Mouse (Mus musculus) spleen, adult 2 months (tissue): ENCODE results near the gene Gab2. TPM values are rescaled to one million over a fixed set of nuclear protein-coding genes. Genes with fewer than 3 reads are reported as not detected.

Experiments used
- DNase-seq, 2 experiments: peaks; one replicate each; pipeline versions ENCODE4 v3.0.0 to v3.0.0-alpha.2; 2012 to 2021; ENCODE audit warnings: low spot score in 2 of 2, low read depth in 1 of 2
- H3K27ac ChIP-seq: fragments of 200-500 bp; 2 replicates; pipeline ENCODE4 v1.5.1; 2012; ENCODE audit warnings: low read length, inconsistent platforms; ENCODE audit not compliant: insufficient read depth
- H3K27me3 ChIP-seq: fragments of 200-500 bp; 2 replicates; pipeline ENCODE4 v1.6.1; 2012; ENCODE audit warnings: mild to moderate bottlenecking, moderate library complexity, low read length, inconsistent platforms; ENCODE audit not compliant: control insufficient read depth, insufficient read depth
- H3K36me3 ChIP-seq: fragments of 200-500 bp; 2 replicates; pipeline ENCODE4 v1.6.1; 2012; ENCODE audit warnings: mild to moderate bottlenecking, low read length, inconsistent platforms; ENCODE audit not compliant: control insufficient read depth, insufficient read depth
- H3K4me1 ChIP-seq: fragments of 200-500 bp; 2 replicates; pipeline ENCODE4 v1.6.1; 2011; ENCODE audit warnings: inconsistent platforms; ENCODE audit not compliant: control insufficient read depth, insufficient read depth, insufficient read length
- H3K4me3 ChIP-seq: fragments of 200-500 bp; 2 replicates; pipeline ENCODE4 v1.5.1; 2011; ENCODE audit warnings: mild to moderate bottlenecking, inconsistent platforms; ENCODE audit not compliant: insufficient read depth, insufficient read length; ENCODE audit errors: extremely low read depth
- CTCF ChIP-seq: fragments of 200-500 bp; IDR thresholded peaks from 2 replicates; pipeline ENCODE4 v1.5.1; 2011; ENCODE audit warnings: mild to moderate bottlenecking, inconsistent platforms; ENCODE audit not compliant: insufficient read depth, insufficient read length, insufficient replicate concordance; ENCODE audit errors: extremely low read depth
- POLR2A ChIP-seq: fragments of 200-500 bp; IDR thresholded peaks from 2 replicates; pipeline ENCODE4 v1.6.1; 2011; ENCODE audit warnings: low read depth, low read length, inconsistent platforms
- WGBS: fragments of 180-500 bp; shearing (Covaris S2); methylation state at CpG from one replicate; pipeline ENCODE4 v1.1.7; 2018; 5-methylcytosine and 5-hydroxymethylcytosine counted together
- polyA plus RNA-seq: library from polyadenylated mRNA; depleted of rRNA; stranded (reverse); fragments of >200 nt; gene quantifications from 2 replicates; pipeline ENCODE4 v1.2.3, GENCODE M21; 2012

Gab2 gene
- polyA plus RNA-seq, 1 experiment: 9.2 TPM

DNA sequence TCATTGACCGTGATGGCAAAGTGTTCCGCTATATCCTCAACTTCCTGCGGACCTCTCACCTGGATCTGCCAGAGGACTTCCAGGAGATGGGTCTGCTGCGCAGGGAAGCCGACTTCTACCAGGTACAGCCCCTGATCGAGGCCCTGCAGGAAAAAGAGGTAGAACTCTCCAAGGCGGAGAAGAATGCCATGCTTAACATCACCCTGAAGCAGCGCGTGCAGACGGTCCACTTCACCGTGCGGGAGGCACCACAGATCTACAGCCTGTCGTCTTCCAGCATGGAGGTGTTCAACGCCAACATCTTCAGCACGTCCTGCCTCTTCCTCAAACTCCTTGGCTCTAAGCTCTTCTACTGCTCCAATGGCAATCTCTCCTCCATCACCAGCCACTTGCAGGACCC lies 266.1 kb downstream of the Gab2 start:
- H3K27ac ChIP-seq: no peak overlapping the region
- no peak for TF ChIP-seq CTCF
- no peak for TF ChIP-seq POLR2A
- no peak for DNase-seq
- WGBS: 91% methylated on average over 15 of the region's 15 CpGs
- H3K4me1 ChIP-seq: no peaks in the 10 kb centered on the region
- peaks cover 4% of the 10 kb centered on the region; the same call in 1 of the 2 replicates for H3K36me3 ChIP-seq
- no peaks in the 10 kb centered on the region for H3K27me3 ChIP-seq
- H3K4me3 ChIP-seq: no peak overlapping the region

DNA sequence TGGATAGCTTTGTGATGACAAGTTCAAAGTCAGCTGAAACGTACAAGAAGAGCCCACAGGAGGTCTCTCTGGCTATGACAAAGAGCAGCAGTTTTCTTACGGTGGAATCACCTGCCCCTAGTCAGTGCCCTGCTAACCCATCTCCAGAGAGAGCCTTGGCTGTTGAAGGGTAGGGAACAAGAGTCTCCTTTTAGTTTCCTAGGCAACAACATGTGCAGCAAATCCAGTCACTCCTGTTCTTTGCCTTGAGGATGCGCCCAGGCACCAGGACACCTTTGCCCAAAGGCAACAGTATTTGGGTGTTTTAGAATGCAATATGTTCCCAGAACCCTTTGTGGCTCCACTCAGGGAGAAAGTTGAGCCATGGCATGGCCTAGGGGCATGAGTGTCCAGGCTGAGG lies 266.9 kb downstream of the Gab2 start:
- Histone ChIP-seq H3K27me3 (no peaks in the 10 kb centered on the region), H3K27ac (no peak overlapping the region), H3K36me3 (peaks cover 4% of the 10 kb centered on the region; the same call in 1 of the 2 replicates), H3K4me3 (no peak overlapping the region), H3K4me1 (no peaks in the 10 kb centered on the region)
- no peak for TF ChIP-seq CTCF
- no peak for TF ChIP-seq POLR2A
- DNase-seq: no peak
- WGBS: 91% methylated on average over 3 of the region's 3 CpGs

DNA sequence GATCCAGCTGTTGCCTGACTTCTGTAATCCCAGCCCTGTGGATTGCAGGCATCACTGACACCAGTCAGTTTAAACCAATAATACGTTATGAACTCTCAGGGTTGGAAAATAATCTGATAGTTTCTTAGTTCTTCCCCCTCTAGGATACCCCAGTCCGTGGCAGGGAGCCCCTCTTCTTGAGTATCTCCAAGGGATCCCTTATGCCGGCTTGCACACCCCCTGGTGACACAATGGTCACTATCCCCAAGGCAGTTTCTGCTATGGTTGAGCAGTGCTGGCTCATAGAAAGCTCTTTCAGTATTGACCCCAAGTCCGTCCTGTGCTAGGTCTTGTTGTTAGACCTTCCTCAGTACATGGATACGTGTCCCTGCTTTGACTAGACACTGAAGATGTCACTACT lies 267.4 kb downstream of the Gab2 start:
- H3K27me3 ChIP-seq: no peaks in the 10 kb centered on the region
- 89% methylated on average over 5 of the region's 5 CpGs for WGBS
- no peak overlapping the region for H3K4me3 ChIP-seq
- TF ChIP-seq POLR2A (no peak), CTCF (no peak)
- no peaks in the 10 kb centered on the region for H3K4me1 ChIP-seq
- H3K27ac ChIP-seq: no peak overlapping the region
- H3K36me3 ChIP-seq: peaks cover 4% of the 10 kb centered on the region; the same call in 1 of the 2 replicates
- DNase-seq: no peak

DNA sequence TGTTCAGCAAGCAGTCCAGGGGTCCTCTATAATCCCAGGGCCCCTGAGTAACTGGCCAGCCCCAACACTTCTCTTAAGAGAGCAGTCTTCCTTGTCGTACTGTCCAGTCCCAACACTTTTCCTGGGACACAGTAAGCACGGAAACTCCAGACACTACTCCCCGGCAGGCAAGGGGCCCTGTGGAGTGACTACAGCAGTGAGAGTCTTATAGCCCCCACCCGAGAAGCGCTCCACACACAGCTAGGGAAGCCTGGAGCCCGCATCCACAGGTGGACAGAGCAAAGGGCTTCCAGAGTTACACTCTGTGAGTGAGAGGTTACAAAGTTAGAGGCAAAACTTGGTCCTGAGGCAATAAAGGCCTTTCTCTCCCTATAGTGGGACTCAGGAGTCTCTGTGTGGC lies 268.1 kb downstream of the Gab2 start:
- no peak for DNase-seq
- Histone ChIP-seq H3K4me1 (no peaks in the 10 kb centered on the region), H3K27me3 (no peaks in the 10 kb centered on the region), H3K4me3 (no peak overlapping the region), H3K36me3 (peaks cover 4% of the 10 kb centered on the region; the same call in 1 of the 2 replicates), H3K27ac (no peak overlapping the region)
- WGBS: 93% methylated on average over 6 of the region's 6 CpGs
- no peak for TF ChIP-seq POLR2A
- no peak for TF ChIP-seq CTCF

DNA sequence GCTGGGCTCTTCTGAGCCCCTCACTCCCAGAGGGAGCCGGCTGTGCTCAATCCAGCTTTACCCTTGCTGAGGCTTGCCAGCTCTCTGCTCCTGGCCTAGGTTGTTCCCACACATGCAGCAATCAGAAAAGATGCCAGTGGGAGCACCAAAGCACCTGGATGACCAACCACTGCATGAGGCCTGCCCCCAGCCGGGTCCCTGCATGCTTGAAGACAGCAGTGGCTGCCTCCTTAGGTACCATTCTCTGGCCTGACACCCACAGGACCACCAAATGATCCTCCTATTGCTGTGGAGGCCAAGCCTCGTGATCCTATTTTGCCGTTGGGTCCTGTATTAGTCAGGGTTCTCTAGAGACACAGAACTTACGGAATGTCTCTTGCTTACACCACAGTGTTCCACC lies 269.5 kb downstream of the Gab2 start:
- H3K4me1 ChIP-seq: peaks cover 9% of the 10 kb centered on the region; the same call in 1 of the 2 replicates
- H3K36me3 ChIP-seq: peaks cover 4% of the 10 kb centered on the region; the same call in 1 of the 2 replicates
- 92% methylated on average over 5 of the region's 5 CpGs for WGBS
- H3K27ac ChIP-seq: no peak overlapping the region
- no peak for TF ChIP-seq POLR2A
- TF ChIP-seq CTCF: no peak
- no peaks in the 10 kb centered on the region for H3K27me3 ChIP-seq
- no peak overlapping the region for H3K4me3 ChIP-seq
- no peak for DNase-seq

DNA sequence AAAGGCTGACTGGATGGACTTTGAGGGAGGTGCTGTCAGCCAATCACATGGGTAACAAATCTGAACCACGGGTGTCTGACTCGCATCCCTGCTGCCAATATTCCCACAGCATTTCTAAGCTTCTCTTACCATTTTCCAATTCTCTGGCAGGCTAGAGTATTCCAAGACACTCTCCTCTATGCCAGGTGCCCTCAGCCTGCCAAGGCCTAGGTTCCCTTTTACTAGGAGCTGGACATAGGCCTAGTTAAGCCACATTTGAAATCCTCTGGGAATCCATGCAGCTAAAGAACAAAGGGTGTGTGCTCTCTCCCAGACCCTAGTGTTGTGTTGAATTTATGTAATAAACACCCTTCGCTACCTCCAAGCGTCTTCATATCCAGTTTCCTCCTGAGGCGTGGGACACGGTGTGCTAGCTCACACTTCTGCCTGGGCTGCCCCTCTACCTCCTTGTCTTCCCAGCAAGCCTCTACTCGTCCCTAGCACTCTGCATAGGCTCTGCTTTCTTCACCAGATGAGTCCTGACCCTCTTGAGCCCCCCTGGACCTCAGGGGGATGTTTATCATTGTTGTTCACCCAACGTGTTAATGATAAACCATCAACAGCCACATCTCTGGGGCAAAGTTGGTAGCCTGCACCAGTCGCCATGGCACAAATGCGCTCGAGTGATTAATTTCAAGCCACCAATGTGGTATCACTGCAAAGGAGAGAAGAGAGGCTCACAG lies 270.6 kb downstream of the Gab2 start:
- H3K4me3 ChIP-seq: no peak overlapping the region
- H3K4me1 ChIP-seq: peaks cover 9% of the 10 kb centered on the region; the same call in 1 of the 2 replicates
- no peak overlapping the region for H3K27ac ChIP-seq
- no peak for TF ChIP-seq CTCF
- TF ChIP-seq POLR2A: no peak
- H3K27me3 ChIP-seq: no peaks in the 10 kb centered on the region
- H3K36me3 ChIP-seq: peaks cover 4% of the 10 kb centered on the region; the same call in 1 of the 2 replicates
- 94% methylated on average over 11 of the region's 11 CpGs for WGBS
- DNase-seq: no peak

DNA sequence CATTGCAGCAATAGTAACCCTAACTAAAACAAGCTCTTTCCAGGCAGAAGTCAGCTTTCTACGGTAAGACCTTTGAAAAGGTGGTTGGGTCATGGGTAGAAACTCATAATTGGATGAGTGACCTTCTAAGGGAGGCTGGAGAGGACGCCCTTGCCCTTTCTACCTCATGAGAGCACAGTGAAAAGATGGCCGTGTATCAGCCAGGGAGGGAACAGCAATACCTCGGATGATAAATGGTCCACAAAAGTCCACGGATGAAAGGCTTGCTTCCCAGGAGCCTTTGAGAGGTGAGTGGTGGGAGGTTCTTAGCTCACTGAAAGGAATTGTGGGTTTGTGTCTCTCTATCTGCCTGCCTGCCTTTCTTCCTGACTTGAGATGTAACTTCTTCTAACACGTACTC lies 272.0 kb downstream of the Gab2 start:
- WGBS: 90% methylated on average over 6 of the region's 6 CpGs
- TF ChIP-seq CTCF (no peak), POLR2A (no peak)
- Histone ChIP-seq H3K36me3 (no peaks in the 10 kb centered on the region), H3K4me3 (no peak overlapping the region), H3K4me1 (peaks cover 9% of the 10 kb centered on the region; the same call in 1 of the 2 replicates), H3K27ac (no peak overlapping the region), H3K27me3 (no peaks in the 10 kb centered on the region)
- DNase-seq: no peak
